Mouse (Mus musculus) heart, embryonic 11.5 days (tissue): ENCODE measurements around the gene Sgms1. TPM values are rescaled to one million over a fixed set of nuclear protein-coding genes. Genes with fewer than 3 reads are reported as not detected.

Experiments
- ATAC-seq: fragments of 200-750 bp; cut with Nextera tagmentation; replicated peaks from 2 replicates; pipeline ENCODE4 v1.8.0; 2017; ENCODE audit warnings: moderate library complexity; ENCODE audit not compliant: insufficient number of reproducible peaks, low FRiP score, low TSS enrichment
- H3K27ac ChIP-seq: fragments of 300-500 bp; sonication (generic); 2 replicates; pipeline ENCODE4 v1.5.1; 2014; ENCODE audit warnings: mild to moderate bottlenecking, low read depth, low read length
- H3K27me3 ChIP-seq: fragments of 300-500 bp; sonication (generic); 2 replicates; pipeline ENCODE4 v1.6.1; 2014; ENCODE audit warnings: mild to moderate bottlenecking, low read length, mixed read lengths; ENCODE audit not compliant: control insufficient read depth, insufficient read depth
- H3K36me3 ChIP-seq: fragments of 300-500 bp; sonication (generic); 2 replicates; pipeline ENCODE4 v1.6.1; 2014; ENCODE audit warnings: mild to moderate bottlenecking, low read length, moderate library complexity, mixed read lengths; ENCODE audit not compliant: control insufficient read depth, insufficient read depth
- H3K4me1 ChIP-seq: fragments of 300-500 bp; sonication (generic); 2 replicates; pipeline ENCODE4 v1.6.1; 2014; ENCODE audit warnings: low read length; ENCODE audit not compliant: control insufficient read depth, insufficient read depth
- H3K4me2 ChIP-seq: fragments of 300-500 bp; sonication (generic); 2 replicates; pipeline ENCODE4 v1.6.1; 2014; ENCODE audit warnings: mild to moderate bottlenecking, moderate library complexity
- H3K4me3 ChIP-seq: fragments of 300-500 bp; sonication (generic); 2 replicates; pipeline ENCODE4 v1.5.1; 2014; ENCODE audit warnings: low read depth, low read length
- H3K9ac ChIP-seq: fragments of 300-500 bp; sonication (generic); 2 replicates; pipeline ENCODE4 v1.6.1; 2014; ENCODE audit warnings: mild to moderate bottlenecking, low read depth, low read length, moderate library complexity
- H3K9me3 ChIP-seq: fragments of 300-500 bp; sonication (generic); replicated peaks from 2 replicates; pipeline ENCODE4 v1.6.1; 2016; ENCODE audit warnings: low read length; ENCODE audit not compliant: control insufficient read depth
- WGBS: fragments of 180-500 bp; shearing (Covaris S2); extraction: QIAGEN DNeasy Blood & Tissue Kit; methylation state at CpG from one replicate; pipeline ENCODE4 v1.1.7; 2014; ENCODE audit not compliant: insufficient replicate concordance; 5-methylcytosine and 5-hydroxymethylcytosine counted together
- polyA plus RNA-seq: library from polyadenylated mRNA; unstranded; fragments of >200 nt; fragmentation: Nextera tagmentation; extraction: Ambion mirVana; gene quantifications from 2 replicates; pipeline ENCODE4 v1.2.1, GENCODE M21; 2014

Sgms1 gene
- polyA plus RNA-seq, 1 experiment from 2014 or later, result 36.8 TPM

DNA sequence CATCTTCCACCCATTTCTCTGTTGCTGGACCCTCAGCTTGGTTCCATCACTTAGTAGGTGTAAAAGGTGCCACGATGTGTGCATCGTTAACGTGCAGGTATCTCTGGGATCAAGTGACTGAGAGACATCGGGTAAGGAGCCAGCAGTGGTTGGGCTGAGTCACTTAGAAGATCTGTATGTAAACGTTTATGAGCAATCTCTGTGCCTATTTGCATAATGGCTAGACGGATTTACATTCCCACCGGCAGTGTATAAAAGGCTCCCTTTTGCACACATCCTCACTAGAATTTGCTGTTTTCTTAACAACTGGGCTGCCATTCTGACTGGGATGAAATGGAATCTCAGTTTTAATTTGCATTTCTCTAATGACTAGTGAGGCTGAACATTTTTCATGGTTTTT is 93.9 kb downstream of the Sgms1 start:
- H3K4me3 ChIP-seq, result no peak overlapping the region
- no peaks in the 10 kb centered on the region for H3K27me3 ChIP-seq
- no peak overlapping the region for H3K27ac ChIP-seq
- no peak overlapping the region for H3K9ac ChIP-seq
- 85% methylated on average over 7 of the region's 7 CpGs for WGBS
- no peak for ATAC-seq
- H3K36me3 ChIP-seq, result no peaks in the 10 kb centered on the region
- H3K9me3 ChIP-seq, result no peaks in the 10 kb centered on the region
- no peak overlapping the region for H3K4me2 ChIP-seq
- H3K4me1 ChIP-seq, result peaks cover 20% of the 10 kb centered on the region

DNA sequence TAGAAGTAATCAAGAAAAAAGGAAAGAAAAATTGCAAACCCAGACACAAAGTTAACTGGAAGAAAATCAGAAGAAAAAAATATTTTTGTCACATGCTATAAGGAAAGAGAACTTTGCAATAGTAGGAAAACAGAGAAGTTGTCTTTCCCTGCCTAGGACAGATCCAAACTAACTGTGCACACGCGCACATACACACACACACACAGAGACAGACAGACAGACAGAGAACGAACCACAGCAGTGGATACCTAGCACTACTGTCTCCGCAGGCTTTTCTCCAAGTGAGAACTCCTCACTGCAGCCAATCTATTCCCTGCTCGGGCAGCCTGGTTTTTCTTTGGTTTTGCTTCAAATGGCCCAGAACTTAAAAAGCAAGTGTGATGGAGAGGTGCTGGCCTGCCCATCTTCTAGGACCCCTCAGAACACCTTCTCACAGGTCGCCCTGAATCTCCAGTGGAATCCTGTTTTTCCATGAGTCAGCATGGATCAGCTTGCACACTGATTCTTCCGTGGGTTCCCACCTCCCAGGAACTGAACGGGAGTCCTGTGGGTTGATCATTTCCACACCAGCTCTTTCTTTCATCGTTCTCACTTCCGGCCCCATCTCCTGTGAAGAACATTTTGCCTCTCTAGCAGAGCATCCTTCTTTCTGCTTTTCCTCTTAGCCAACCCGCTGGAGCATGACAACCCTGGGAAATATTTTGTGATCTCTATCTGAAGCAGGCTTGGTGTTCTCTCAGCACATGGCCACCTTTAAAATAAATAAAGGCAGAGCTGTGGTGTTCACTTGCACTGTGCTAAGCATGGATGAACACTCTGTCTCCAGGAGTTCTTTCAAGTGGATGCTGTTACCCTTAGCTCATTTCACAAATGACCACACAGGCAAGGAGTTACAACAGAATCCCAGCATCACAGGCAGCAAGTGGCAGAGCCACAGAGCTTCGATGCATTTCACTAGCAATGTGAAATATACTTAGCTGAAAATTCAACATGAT is 96.4 kb downstream of the Sgms1 start:
- WGBS, result 71% methylated on average over 12 of the region's 12 CpGs
- ATAC-seq, result no peak
- no peak overlapping the region for H3K4me2 ChIP-seq
- no peak overlapping the region for H3K4me3 ChIP-seq
- peak overlapping the region; percentile 59 for H3K27ac ChIP-seq
- H3K9ac ChIP-seq, result no peak overlapping the region
- peaks cover 24% of the 10 kb centered on the region for H3K4me1 ChIP-seq
- no peaks in the 10 kb centered on the region for H3K9me3 ChIP-seq
- no peaks in the 10 kb centered on the region for H3K36me3 ChIP-seq
- no peaks in the 10 kb centered on the region for H3K27me3 ChIP-seq

DNA sequence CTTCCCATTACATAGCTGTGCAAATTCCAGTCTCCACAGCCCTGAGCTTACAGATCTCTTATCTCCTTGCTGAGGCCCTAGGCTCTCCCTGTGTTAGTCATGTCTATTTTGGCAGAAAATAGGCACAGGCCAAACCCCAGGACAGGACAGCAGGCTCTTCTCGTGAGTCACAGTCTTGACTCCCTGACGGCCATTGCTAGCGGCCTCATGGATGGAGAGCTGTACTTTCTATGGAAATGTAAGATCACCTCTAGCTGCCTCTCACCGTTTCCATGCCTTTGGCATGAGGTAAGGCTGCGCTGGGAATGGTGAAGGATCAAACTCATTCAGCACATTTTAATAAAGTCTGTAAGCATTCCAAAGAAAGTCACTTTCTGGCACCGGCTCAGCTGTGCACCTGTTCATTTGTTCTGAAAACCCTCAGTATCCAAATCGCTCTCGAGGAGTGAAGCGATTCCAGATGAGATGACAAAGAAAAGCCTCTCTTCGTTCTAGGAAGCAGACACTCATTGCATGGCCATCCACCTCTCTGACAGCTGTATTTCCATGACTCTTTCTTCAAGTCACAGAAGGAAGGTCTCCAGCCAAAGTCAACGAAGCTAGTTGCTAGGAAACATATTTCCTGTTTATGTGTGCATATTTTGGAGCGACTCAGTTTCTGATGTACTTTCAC is 97.3 kb downstream of the Sgms1 start:
- H3K4me1 ChIP-seq, result peaks cover 24% of the 10 kb centered on the region
- no peak for ATAC-seq
- H3K27ac ChIP-seq, result peak overlapping the region; percentile 73
- H3K4me2 ChIP-seq, result peak overlapping the region; percentile 27
- 59% methylated on average over 12 of the region's 12 CpGs for WGBS
- no peaks in the 10 kb centered on the region for H3K27me3 ChIP-seq
- no peaks in the 10 kb centered on the region for H3K9me3 ChIP-seq
- H3K4me3 ChIP-seq, result no peak overlapping the region
- H3K9ac ChIP-seq, result 0 out of 2 replicates have a peak overlapping the region, but pooled peaks have one; percentile 43
- no peaks in the 10 kb centered on the region for H3K36me3 ChIP-seq

DNA sequence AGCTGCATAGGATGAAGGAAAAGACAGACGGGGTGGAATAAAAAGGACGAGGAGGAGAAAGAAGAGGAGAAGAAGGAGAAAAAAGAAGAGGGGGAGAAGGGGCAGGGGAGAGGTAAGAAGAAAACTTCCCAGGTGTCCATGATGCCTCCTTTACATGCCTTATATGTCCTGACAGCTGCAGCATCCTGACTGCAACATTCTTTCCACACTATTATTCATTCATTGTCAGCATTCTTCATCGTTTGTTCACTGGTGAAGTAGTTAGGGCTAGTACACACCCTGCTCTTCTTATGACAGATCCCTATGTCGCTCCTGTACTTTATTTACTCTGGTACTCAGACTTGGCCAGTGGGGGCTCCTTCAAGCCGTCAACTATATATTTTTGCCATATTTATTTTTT is 98.4 kb downstream of the Sgms1 start:
- WGBS, result 74% methylated on average over 5 of the region's 5 CpGs
- no peak for ATAC-seq
- H3K9me3 ChIP-seq, result no peaks in the 10 kb centered on the region
- H3K27ac ChIP-seq, result no peak overlapping the region
- H3K4me2 ChIP-seq, result no peak overlapping the region
- H3K9ac ChIP-seq, result no peak overlapping the region
- H3K36me3 ChIP-seq, result no peaks in the 10 kb centered on the region
- H3K27me3 ChIP-seq, result no peaks in the 10 kb centered on the region
- peaks cover 24% of the 10 kb centered on the region for H3K4me1 ChIP-seq
- no peak overlapping the region for H3K4me3 ChIP-seq

DNA sequence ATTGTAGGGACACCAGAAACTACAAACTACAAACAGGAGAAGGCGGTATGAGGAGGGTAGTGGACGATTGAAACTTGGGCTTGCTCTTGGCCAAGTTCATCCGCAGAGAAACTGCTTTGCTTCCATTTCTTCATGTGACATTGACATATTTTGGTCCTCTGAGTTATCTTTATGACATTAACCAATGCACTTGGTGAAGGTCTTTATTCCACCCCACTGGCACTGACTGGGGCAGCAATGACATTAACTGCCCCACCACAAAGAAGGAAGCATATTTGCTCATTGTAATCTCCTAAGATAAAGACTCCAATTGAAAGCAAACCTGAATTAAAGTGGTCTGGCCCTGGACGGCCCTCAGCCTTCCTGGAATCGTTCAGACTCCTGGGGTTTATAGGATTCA is 100.6 kb downstream of the Sgms1 start:
- no peak for ATAC-seq
- no peak overlapping the region for H3K4me3 ChIP-seq
- no peak overlapping the region for H3K27ac ChIP-seq
- H3K36me3 ChIP-seq, result no peaks in the 10 kb centered on the region
- WGBS, result 72% methylated on average over 5 of the region's 5 CpGs
- no peaks in the 10 kb centered on the region for H3K9me3 ChIP-seq
- H3K4me2 ChIP-seq, result no peak overlapping the region
- H3K4me1 ChIP-seq, result peaks cover 24% of the 10 kb centered on the region
- H3K9ac ChIP-seq, result no peak overlapping the region
- no peaks in the 10 kb centered on the region for H3K27me3 ChIP-seq

DNA sequence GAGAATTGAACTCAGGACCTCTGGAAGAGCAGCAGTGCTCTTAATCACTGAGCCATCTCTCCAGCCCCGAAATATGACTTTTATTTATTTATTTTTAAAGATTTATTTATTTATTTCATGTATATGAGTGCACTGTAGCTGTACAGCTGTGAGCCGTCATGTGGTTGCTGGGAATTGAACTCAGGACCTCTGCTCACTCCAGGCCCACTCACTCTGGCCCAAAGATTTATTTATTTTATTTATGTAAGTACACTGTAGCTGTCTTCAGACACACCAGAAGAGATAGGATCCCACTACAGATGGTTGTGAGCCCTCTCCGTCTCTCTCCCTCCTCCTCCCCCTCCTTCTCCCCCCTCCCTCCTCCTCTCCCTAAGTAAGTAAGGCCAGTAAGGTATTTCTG is 101.7 kb downstream of the Sgms1 start:
- no peaks in the 10 kb centered on the region for H3K36me3 ChIP-seq
- no peak for ATAC-seq
- peaks cover 18% of the 10 kb centered on the region for H3K4me1 ChIP-seq
- WGBS, result 80% methylated on average over 3 of the region's 3 CpGs
- no peak overlapping the region for H3K27ac ChIP-seq
- H3K4me3 ChIP-seq, result no peak overlapping the region
- no peak overlapping the region for H3K4me2 ChIP-seq
- H3K27me3 ChIP-seq, result no peaks in the 10 kb centered on the region
- no peaks in the 10 kb centered on the region for H3K9me3 ChIP-seq
- H3K9ac ChIP-seq, result no peak overlapping the region

DNA sequence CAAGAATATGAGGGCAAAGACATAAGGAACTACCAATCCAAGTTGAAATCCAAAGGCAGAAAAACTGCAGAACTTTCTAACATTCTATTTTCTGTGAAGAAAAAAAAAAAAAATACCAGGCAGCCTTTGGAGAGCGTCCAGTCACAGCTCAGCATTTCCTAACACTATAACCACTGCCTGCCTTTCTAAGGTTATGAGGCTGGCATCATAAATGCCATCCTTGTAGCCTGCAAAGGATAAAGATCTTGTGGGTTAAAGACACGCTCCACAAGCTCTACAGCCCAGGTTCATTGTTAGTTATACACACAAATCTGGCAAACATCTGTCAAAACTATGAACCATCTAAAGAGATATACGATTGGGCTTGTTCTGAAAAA is 104.1 kb downstream of the Sgms1 start:
- H3K9me3 ChIP-seq, result no peaks in the 10 kb centered on the region
- ATAC-seq, result no peak
- H3K4me1 ChIP-seq, result peaks cover 19% of the 10 kb centered on the region

DNA sequence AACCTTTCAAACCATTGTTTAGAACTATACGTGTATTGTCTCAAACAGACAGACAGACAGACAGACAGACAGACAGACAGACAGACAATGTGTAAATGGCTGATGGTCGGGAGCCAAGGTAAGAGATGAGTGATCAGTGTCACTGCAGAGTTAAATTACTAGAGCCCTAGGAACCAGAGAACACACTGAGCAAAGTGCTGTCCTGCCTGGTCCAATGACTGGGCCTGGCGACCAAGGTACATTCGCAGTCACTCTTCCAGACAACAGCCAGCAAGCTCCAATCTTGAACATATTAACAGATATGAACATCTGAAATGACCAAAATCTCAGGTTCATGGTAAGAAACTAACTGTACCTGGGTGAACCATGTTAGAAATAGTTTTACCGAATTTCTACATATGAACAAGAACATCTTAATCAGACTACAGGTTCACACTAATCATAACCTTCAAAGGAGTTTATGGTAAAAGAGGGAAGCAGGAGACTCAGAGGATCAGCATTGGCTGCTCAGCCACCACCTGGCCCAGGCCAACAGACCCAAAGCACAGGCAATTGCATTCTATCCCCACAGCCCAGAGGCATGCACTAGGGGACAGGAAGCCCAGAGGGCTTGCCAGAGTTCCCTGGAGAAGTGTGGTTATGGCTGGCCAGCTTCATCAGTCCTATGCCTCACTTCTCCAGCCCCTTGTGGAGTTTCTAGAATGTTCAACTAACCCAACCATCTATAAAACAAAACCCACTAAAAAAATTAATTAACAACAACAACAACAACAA is 104.6 kb downstream of the Sgms1 start:
- Histone ChIP-seq H3K4me2 (no peak overlapping the region), H3K36me3 (no peaks in the 10 kb centered on the region), H3K27me3 (no peaks in the 10 kb centered on the region), H3K9ac (no peak overlapping the region), H3K9me3 (no peaks in the 10 kb centered on the region), H3K4me1 (peaks cover 23% of the 10 kb centered on the region), H3K27ac (no peak overlapping the region), H3K4me3 (no peak overlapping the region)
- 84% methylated on average over 5 of the region's 5 CpGs for WGBS
- no peak for ATAC-seq

More for the DNA sequence above, 104.1 kb downstream of the Sgms1 start:
- H3K4me3 ChIP-seq, result no peak overlapping the region
- 85% methylated on average over 3 of the region's 3 CpGs for WGBS
- no peak overlapping the region for H3K9ac ChIP-seq
- no peaks in the 10 kb centered on the region for H3K27me3 ChIP-seq
- H3K27ac ChIP-seq, result no peak overlapping the region
- H3K4me2 ChIP-seq, result no peak overlapping the region
- H3K36me3 ChIP-seq, result no peaks in the 10 kb centered on the region
